Mouse (Mus musculus): Measurements from ENCODE around the gene Mrps18a. TPM values are rescaled to one million over a fixed set of nuclear protein-coding genes. Genes with fewer than 3 reads are reported as not detected.

Mrps18a gene
- polyA plus RNA-seq, 1 experiment from 2014 or later: 125 TPM

DNA sequence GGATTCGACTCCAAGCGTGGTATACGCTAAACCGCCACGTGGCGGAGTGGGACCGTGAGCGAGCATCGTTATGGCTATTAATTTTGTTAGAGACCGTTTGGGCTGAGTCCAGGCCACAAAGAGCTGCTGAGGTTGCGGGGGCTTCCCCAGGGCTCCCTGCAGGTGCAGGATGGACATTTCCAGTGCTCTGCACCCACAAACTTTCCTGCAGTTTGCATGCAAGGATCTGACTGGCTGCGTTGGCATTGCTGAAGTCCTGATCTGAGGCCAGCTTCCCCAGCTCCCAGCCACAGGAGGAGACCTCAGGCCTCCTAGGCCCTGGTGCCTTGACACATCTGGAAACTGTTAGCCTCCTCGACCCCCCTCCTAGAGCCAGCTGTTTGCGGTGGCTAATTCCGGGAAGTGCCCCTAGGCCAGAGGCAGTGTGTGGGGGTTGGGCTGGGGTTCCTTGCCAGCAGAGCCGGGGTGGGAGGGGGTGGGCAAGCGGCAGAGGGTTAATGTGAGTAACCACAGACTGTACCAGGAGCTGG lies 24.4 kb upstream of the Mrps18a start:
- H3K4me1 ChIP-seq (ENCODE audit: control insufficient read depth, insufficient read depth, low read length): peaks cover 4% of the 10 kb centered on the region
- H3K27ac ChIP-seq (ENCODE audit: low read depth, low read length): no peak overlapping the region
- H3K4me2 ChIP-seq (ENCODE audit: low read depth): no peak overlapping the region
- DNase-seq (ENCODE audit: low spot score): peak; percentile 43
- no peaks in the 10 kb centered on the region for H3K27me3 ChIP-seq (ENCODE audit: control insufficient read depth, insufficient read depth, low read length)
- 52% methylated on average over 17 of the region's 17 CpGs for WGBS
- ATAC-seq (ENCODE audit: insufficient read depth, low FRiP score, low TSS enrichment): no peak
- H3K4me3 ChIP-seq (ENCODE audit: low read depth, low read length): no peak overlapping the region
- H3K9me3 ChIP-seq (ENCODE audit: control insufficient read depth, low read length): no peaks in the 10 kb centered on the region
- H3K9ac ChIP-seq (ENCODE audit: low read length): no peak overlapping the region
- no peaks in the 10 kb centered on the region for H3K36me3 ChIP-seq (ENCODE audit: control insufficient read depth, insufficient read depth, low read length)

DNA sequence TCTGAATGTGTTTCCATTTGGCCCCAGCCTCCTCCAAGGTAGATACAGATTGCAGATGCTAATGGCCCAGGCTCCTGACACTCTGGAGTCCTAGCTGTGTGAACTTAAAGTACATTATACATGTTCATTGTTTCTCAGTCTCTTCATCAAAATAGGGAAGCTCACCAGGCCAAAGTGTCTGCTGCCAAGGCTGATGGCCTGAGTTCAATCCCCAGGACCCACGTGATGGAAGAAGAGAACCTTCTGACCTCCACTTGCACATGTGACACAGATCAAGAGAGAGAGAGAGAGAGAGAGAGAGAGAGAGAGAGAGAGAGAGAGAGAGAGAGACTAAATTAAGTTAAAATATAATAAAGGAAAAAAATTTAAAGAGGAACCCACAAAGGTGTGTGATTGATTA lies 19.4 kb upstream of the Mrps18a start:
- ATAC-seq (ENCODE audit: insufficient read depth, low FRiP score, low TSS enrichment) (no peak), DNase-seq (ENCODE audit: low spot score) (no peak)
- H3K4me1 ChIP-seq (ENCODE audit: control insufficient read depth, insufficient read depth, low read length): no peaks in the 10 kb centered on the region
- no peak overlapping the region for H3K27ac ChIP-seq (ENCODE audit: low read depth, low read length)
- no peaks in the 10 kb centered on the region for H3K36me3 ChIP-seq (ENCODE audit: control insufficient read depth, insufficient read depth, low read length)
- H3K9me3 ChIP-seq (ENCODE audit: control insufficient read depth, low read length): no peaks in the 10 kb centered on the region
- WGBS: 71% methylated on average over 1 of the region's 1 CpGs
- no peak overlapping the region for H3K4me2 ChIP-seq (ENCODE audit: low read depth)
- no peak overlapping the region for H3K4me3 ChIP-seq (ENCODE audit: low read depth, low read length)
- H3K27me3 ChIP-seq (ENCODE audit: control insufficient read depth, insufficient read depth, low read length): no peaks in the 10 kb centered on the region
- no peak overlapping the region for H3K9ac ChIP-seq (ENCODE audit: low read length)

DNA sequence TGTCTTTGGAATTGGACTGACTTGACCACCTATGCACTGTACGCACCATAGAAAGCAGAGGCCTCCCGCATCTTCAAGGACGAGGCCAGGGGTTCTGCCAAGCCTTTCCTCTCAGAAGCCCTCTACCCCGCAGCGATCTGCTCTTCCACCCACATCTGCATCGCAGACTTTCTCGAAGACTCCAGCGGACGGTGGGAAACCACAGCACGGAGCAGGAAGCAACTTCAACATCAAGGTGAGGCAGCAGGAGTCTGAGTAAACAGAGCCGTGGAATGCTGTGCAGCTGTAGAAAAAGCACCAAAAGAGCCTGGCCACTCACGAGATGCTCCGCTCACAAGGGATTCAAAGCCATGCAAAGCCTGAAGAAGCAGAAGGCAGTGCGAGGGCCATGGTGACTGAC lies 18.9 kb upstream of the Mrps18a start:
- no peak overlapping the region for H3K4me3 ChIP-seq (ENCODE audit: low read depth, low read length)
- no peak for ATAC-seq (ENCODE audit: insufficient read depth, low FRiP score, low TSS enrichment)
- no peak for DNase-seq (ENCODE audit: low spot score)
- no peak overlapping the region for H3K27ac ChIP-seq (ENCODE audit: low read depth, low read length)
- no peaks in the 10 kb centered on the region for H3K9me3 ChIP-seq (ENCODE audit: control insufficient read depth, low read length)
- H3K36me3 ChIP-seq (ENCODE audit: control insufficient read depth, insufficient read depth, low read length): no peaks in the 10 kb centered on the region
- H3K27me3 ChIP-seq (ENCODE audit: control insufficient read depth, insufficient read depth, low read length): no peaks in the 10 kb centered on the region
- H3K4me1 ChIP-seq (ENCODE audit: control insufficient read depth, insufficient read depth, low read length): no peaks in the 10 kb centered on the region
- WGBS: 63% methylated on average over 14 of the region's 14 CpGs
- H3K9ac ChIP-seq (ENCODE audit: low read length): no peak overlapping the region
- no peak overlapping the region for H3K4me2 ChIP-seq (ENCODE audit: low read depth)

DNA sequence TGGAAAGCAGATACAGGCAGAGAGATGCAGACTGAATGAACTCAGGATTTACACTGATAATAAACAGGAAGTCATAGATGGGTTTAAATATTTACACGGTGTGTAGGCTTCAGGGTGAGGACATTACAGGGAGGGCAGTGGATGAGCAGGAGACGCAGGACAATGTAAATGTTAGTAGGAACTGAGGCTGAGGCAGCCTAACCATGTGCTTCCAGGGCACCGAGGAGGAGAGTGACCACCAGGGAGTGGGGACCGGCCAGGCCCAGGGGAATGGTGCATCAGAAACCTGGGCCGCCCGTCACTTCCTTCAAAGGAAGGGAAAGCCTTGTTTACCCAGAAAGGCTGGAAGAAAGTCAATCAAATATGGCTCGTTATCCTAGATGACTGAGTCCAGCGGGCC lies 12.3 kb upstream of the Mrps18a start:
- no peaks in the 10 kb centered on the region for H3K9me3 ChIP-seq (ENCODE audit: control insufficient read depth, low read length)
- no peaks in the 10 kb centered on the region for H3K36me3 ChIP-seq (ENCODE audit: control insufficient read depth, insufficient read depth, low read length)
- DNase-seq (ENCODE audit: low spot score) (no peak), ATAC-seq (ENCODE audit: insufficient read depth, low FRiP score, low TSS enrichment) (no peak)
- no peak overlapping the region for H3K4me3 ChIP-seq (ENCODE audit: low read depth, low read length)
- no peak overlapping the region for H3K4me2 ChIP-seq (ENCODE audit: low read depth)
- no peaks in the 10 kb centered on the region for H3K4me1 ChIP-seq (ENCODE audit: control insufficient read depth, insufficient read depth, low read length)
- WGBS: 69% methylated on average over 8 of the region's 8 CpGs
- no peak overlapping the region for H3K9ac ChIP-seq (ENCODE audit: low read length)
- no peaks in the 10 kb centered on the region for H3K27me3 ChIP-seq (ENCODE audit: control insufficient read depth, insufficient read depth, low read length)
- no peak overlapping the region for H3K27ac ChIP-seq (ENCODE audit: low read depth, low read length)

DNA sequence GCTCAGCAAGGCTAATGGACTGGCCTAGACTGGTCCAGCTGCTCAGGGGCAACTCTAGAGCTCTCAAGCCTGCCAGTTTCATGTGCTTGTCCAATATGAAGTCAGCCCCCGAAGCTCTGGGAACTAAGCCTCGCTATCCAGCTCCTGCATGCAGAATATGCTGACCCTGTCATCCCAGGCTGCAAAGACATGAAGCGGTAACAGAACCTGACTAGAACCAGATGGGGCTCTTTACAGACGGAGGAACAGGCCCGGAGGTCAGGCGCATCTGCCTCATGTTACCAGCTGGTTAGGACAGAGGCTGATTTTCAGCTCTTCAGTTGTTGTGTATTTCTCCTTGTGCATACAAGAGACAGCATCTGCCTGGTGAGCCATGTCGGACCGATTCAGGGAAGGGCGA lies 8.9 kb upstream of the Mrps18a start:
- H3K4me1 ChIP-seq (ENCODE audit: control insufficient read depth, insufficient read depth, low read length): no peaks in the 10 kb centered on the region
- no peak overlapping the region for H3K27ac ChIP-seq (ENCODE audit: low read depth, low read length)
- 79% methylated on average over 9 of the region's 9 CpGs for WGBS
- no peaks in the 10 kb centered on the region for H3K9me3 ChIP-seq (ENCODE audit: control insufficient read depth, low read length)
- H3K9ac ChIP-seq (ENCODE audit: low read length): no peak overlapping the region
- no peaks in the 10 kb centered on the region for H3K27me3 ChIP-seq (ENCODE audit: control insufficient read depth, insufficient read depth, low read length)
- no peak for ATAC-seq (ENCODE audit: insufficient read depth, low FRiP score, low TSS enrichment)
- H3K4me2 ChIP-seq (ENCODE audit: low read depth): no peak overlapping the region
- H3K36me3 ChIP-seq (ENCODE audit: control insufficient read depth, insufficient read depth, low read length): no peaks in the 10 kb centered on the region
- DNase-seq (ENCODE audit: low spot score): no peak
- no peak overlapping the region for H3K4me3 ChIP-seq (ENCODE audit: low read depth, low read length)

DNA sequence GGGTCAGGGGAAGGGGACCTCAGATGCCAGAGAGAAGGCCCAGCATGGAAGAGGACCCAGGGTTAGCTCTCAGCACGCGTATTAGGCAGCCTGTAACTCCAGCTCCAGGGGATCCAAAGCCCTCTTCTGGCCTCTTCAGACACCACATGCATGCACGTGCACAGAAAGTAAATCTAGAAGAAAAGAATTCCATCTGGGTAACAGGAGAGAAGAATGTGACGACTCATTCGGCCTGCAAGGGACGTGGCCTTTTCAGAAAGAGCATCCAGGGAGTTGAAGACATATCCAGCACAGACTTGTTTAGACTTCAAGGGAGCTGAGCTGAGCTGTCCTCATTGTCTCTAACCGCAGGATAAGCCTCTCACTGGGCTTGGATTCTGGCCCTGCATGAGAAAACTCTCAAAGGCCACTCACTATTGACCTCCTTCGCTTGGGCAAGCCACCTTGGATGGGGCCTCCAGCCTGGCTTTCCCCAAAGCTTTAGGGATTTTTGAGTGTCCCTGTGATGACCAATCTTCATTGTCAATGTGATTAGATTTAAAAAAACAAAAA lies 8.1 kb upstream of the Mrps18a start:
- H3K27ac ChIP-seq (ENCODE audit: low read depth, low read length): no peak overlapping the region
- no peak for ATAC-seq (ENCODE audit: insufficient read depth, low FRiP score, low TSS enrichment)

GRCm38 (mm10) chr17:46104487-46104886 lies 6.3 kb upstream of the Mrps18a start:
- Histone ChIP-seq H3K27me3 (ENCODE audit: control insufficient read depth, insufficient read depth, low read length) (no peaks in the 10 kb centered on the region), H3K9me3 (ENCODE audit: control insufficient read depth, low read length) (no peaks in the 10 kb centered on the region), H3K4me1 (ENCODE audit: control insufficient read depth, insufficient read depth, low read length) (no peaks in the 10 kb centered on the region), H3K4me2 (ENCODE audit: low read depth) (no peak overlapping the region), H3K36me3 (ENCODE audit: control insufficient read depth, insufficient read depth, low read length) (no peaks in the 10 kb centered on the region), H3K9ac (ENCODE audit: low read length) (no peak overlapping the region), H3K27ac (ENCODE audit: low read depth, low read length) (no peak overlapping the region), H3K4me3 (ENCODE audit: low read depth, low read length) (no peak overlapping the region)
- ATAC-seq (ENCODE audit: insufficient read depth, low FRiP score, low TSS enrichment) (no peak), DNase-seq (ENCODE audit: low spot score) (peak; percentile 44)
- 40% methylated on average over 12 of the region's 12 CpGs for WGBS

More for the DNA sequence above, 8.1 kb upstream of the Mrps18a start:
- DNase-seq (ENCODE audit: low spot score): no peak
- Histone ChIP-seq H3K36me3 (ENCODE audit: control insufficient read depth, insufficient read depth, low read length) (no peaks in the 10 kb centered on the region), H3K4me2 (ENCODE audit: low read depth) (no peak overlapping the region), H3K4me3 (ENCODE audit: low read depth, low read length) (no peak overlapping the region), H3K9ac (ENCODE audit: low read length) (no peak overlapping the region), H3K9me3 (ENCODE audit: control insufficient read depth, low read length) (no peaks in the 10 kb centered on the region), H3K27me3 (ENCODE audit: control insufficient read depth, insufficient read depth, low read length) (no peaks in the 10 kb centered on the region), H3K4me1 (ENCODE audit: control insufficient read depth, insufficient read depth, low read length) (no peaks in the 10 kb centered on the region)
- 63% methylated on average over 8 of the region's 8 CpGs for WGBS

- Histone ChIP-seq H3K27ac (ENCODE audit: low read depth, low read length) (no peak overlapping the region), H3K27me3 (ENCODE audit: control insufficient read depth, insufficient read depth, low read length) (no peaks in the 10 kb centered on the region), H3K9me3 (ENCODE audit: control insufficient read depth, low read length) (no peaks in the 10 kb centered on the region), H3K36me3 (ENCODE audit: control insufficient read depth, insufficient read depth, low read length) (no peaks in the 10 kb centered on the region), H3K4me2 (ENCODE audit: low read depth) (no peak overlapping the region), H3K4me1 (ENCODE audit: control insufficient read depth, insufficient read depth, low read length) (peaks cover 5% of the 10 kb centered on the region; the same call in 1 of the 2 replicates), H3K4me3 (ENCODE audit: low read depth, low read length) (no peak overlapping the region), H3K9ac (ENCODE audit: low read length) (no peak overlapping the region)
- 78% methylated on average over 4 of the region's 4 CpGs for WGBS
- DNase-seq (ENCODE audit: low spot score): no peak
- no peak for ATAC-seq (ENCODE audit: insufficient read depth, low FRiP score, low TSS enrichment)
Measured at GRCm38 (mm10) chr17:46108286-46108685, 2.5 kb upstream of the Mrps18a start.

DNA sequence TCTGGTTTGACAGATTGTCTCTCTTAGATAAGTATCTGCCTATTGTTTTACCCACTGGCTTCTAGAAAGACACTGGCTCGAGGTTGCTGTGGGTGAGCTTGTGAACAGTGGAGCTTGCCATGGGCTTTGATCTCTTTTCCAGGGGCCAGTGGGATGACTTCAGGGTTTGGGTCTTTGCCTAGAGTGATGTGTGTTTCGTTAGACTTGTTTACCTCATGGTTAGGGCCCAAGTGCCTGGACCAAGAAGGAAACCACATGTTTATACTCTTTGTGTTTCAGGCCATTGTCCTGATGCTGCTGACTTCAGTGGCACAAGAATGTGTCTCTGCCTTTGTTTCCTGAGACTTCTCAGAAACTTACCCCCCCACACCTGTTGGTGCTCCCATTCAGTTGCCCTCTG lies 4.7 kb downstream of the Mrps18a start:
- no peak overlapping the region for H3K4me3 ChIP-seq (ENCODE audit: low read depth, low read length)
- WGBS: 69% methylated on average over 2 of the region's 2 CpGs
- peaks cover 5% of the 10 kb centered on the region; the same call in 1 of the 2 replicates for H3K4me1 ChIP-seq (ENCODE audit: control insufficient read depth, insufficient read depth, low read length)
- no peaks in the 10 kb centered on the region for H3K9me3 ChIP-seq (ENCODE audit: control insufficient read depth, low read length)
- DNase-seq (ENCODE audit: low spot score) (no peak), ATAC-seq (ENCODE audit: insufficient read depth, low FRiP score, low TSS enrichment) (no peak)
- no peaks in the 10 kb centered on the region; the same call in 1 of the 2 replicates for H3K36me3 ChIP-seq (ENCODE audit: control insufficient read depth, insufficient read depth, low read length)
- no peak overlapping the region for H3K4me2 ChIP-seq (ENCODE audit: low read depth)
- no peak overlapping the region for H3K9ac ChIP-seq (ENCODE audit: low read length)
- H3K27me3 ChIP-seq (ENCODE audit: control insufficient read depth, insufficient read depth, low read length): no peaks in the 10 kb centered on the region
- no peak overlapping the region for H3K27ac ChIP-seq (ENCODE audit: low read depth, low read length)
